ENCODE assay signal across 8 mouse cellular contexts in genomic region chr4:117551144-117552000, GRCm38 (mm10). TPM values are rescaled to one million over a fixed set of nuclear protein-coding genes. Genes with fewer than 3 reads are reported as not detected.
DNase-seq lines count a peak whose midpoint lies in the region; ATAC-seq and TF ChIP-seq lines count a peak whose summit lies in the region.

No protein-coding gene starts in this region.

- peaks cover 35% of the 10 kb centered on the region for H3K4me1 ChIP-seq in embryonic facial prominence, embryonic 13.5 days
- peaks cover 20% of the 10 kb centered on the region for H3K4me1 ChIP-seq in midbrain, embryonic 14.5 days (ENCODE audit: control insufficient read depth, insufficient read depth, low read length)

- H3K4me2 ChIP-seq in embryonic facial prominence, embryonic 13.5 days = peak overlapping the region; percentile 61
- H3K4me2 ChIP-seq in midbrain, embryonic 14.5 days (ENCODE audit: low read length) = peak overlapping the region; percentile 80

- TF ChIP-seq CTCF in layer of hippocampus, adult 2 months (conservative IDR thresholded peaks at IDR 0.05) = no peak

- 66% methylated on average over 8 of the region's 8 CpGs for WGBS in embryonic facial prominence, embryonic 13.5 days
- 74% methylated on average over 8 of the region's 8 CpGs for WGBS in midbrain, embryonic 14.5 days

- no peak for DNase-seq in layer of hippocampus, adult 2 months (ENCODE audit: low spot score in 2 of 2)
- no peak for DNase-seq in layer of hippocampus, adult 11-12 months (ENCODE audit: low spot score)
- DNase-seq in kidney, adult 9 months = peak; percentile 62
- DNase-seq in midbrain, embryonic 14.5 days = no peak
- no peak for DNase-seq in left cerebral cortex, adult 18-20 months (ENCODE audit: low spot score in 2 of 2)
- no peak for DNase-seq in adrenal gland, postnatal 10 days
- DNase-seq in thymus, postnatal 36 days = no peak

- no peak for ATAC-seq in embryonic facial prominence, embryonic 13.5 days (ENCODE audit: insufficient number of reproducible peaks, insufficient read depth, low FRiP score, low TSS enrichment, low read depth)
- ATAC-seq in midbrain, embryonic 14.5 days (ENCODE audit: low FRiP score, low TSS enrichment) = no peak

- peak overlapping the region; percentile 83 for H3K9ac ChIP-seq in embryonic facial prominence, embryonic 13.5 days
- H3K9ac ChIP-seq in midbrain, embryonic 14.5 days (replicated peaks; ENCODE audit: low read length) = peak overlapping the region; percentile 82; the same call in 1 of the 2 replicates

- H3K27ac ChIP-seq in layer of hippocampus, adult 2 months = peak overlapping the region; percentile 93
- H3K27ac ChIP-seq in embryonic facial prominence, embryonic 13.5 days = 0 out of 2 replicates have a peak overlapping the region, but pooled peaks have one; percentile 66
- no peak overlapping the region for H3K27ac ChIP-seq in midbrain, embryonic 14.5 days (replicated peaks; ENCODE audit: low read depth, low read length)

- peak overlapping the region; percentile 94 for H3K4me3 ChIP-seq in layer of hippocampus, adult 2 months
- H3K4me3 ChIP-seq in embryonic facial prominence, embryonic 13.5 days = peak overlapping the region; percentile 83
- peak overlapping the region; percentile 86 for H3K4me3 ChIP-seq in midbrain, embryonic 14.5 days (replicated peaks; ENCODE audit: low read depth, low read length)

- peaks cover 12% of the 10 kb centered on the region for H3K36me3 ChIP-seq in embryonic facial prominence, embryonic 13.5 days
- 0 out of 2 replicates have a peak, but pooled peaks cover 4% of the 10 kb centered on the region for H3K36me3 ChIP-seq in midbrain, embryonic 14.5 days (ENCODE audit: control insufficient read depth, insufficient read depth, low read length)

- H3K27me3 ChIP-seq in embryonic facial prominence, embryonic 13.5 days = no peaks in the 10 kb centered on the region
- no peaks in the 10 kb centered on the region for H3K27me3 ChIP-seq in midbrain, embryonic 14.5 days (ENCODE audit: control insufficient read depth, insufficient read depth, low read length)

- H3K9me3 ChIP-seq in embryonic facial prominence, embryonic 13.5 days = no peaks in the 10 kb centered on the region
- no peaks in the 10 kb centered on the region for H3K9me3 ChIP-seq in midbrain, embryonic 14.5 days (ENCODE audit: control insufficient read depth, low read length)

RNA-seq across cellular contexts. Expression of gene Eri3, which starts 1.2 kb away (rescaled TPM):
- total RNA-seq in layer of hippocampus, adult 2 months (2021) = 100 to 1,000 TPM; 194 to 211 TPM
- 166 and 168 TPM in 2 replicates for polyA plus RNA-seq in embryonic facial prominence, embryonic 13.5 days (2015; fragmentation: Nextera tagmentation; extraction: Ambion mirVana)
- 267 and 284 TPM in 2 replicates for polyA plus RNA-seq in midbrain, embryonic 14.5 days (2014; fragmentation: Nextera tagmentation; extraction: Ambion mirVana)
- total RNA-seq in left cerebral cortex, adult 18-20 months (2021) = 100 to 1,000 TPM; 211 to 231 TPM
- 10 to 100 TPM; 74.8 to 96.0 TPM for total RNA-seq in adrenal gland, postnatal 10 days (2021)

RNA-seq across cellular contexts. Expression of gene Rnf220, which starts 54.5 kb away (rescaled TPM):
- total RNA-seq in layer of hippocampus, adult 2 months (2021) = 100 to 1,000 TPM; 184 to 189 TPM
- polyA plus RNA-seq in embryonic facial prominence, embryonic 13.5 days (2015; fragmentation: Nextera tagmentation; extraction: Ambion mirVana) = 86.7 and 89.9 TPM in 2 replicates
- 103 and 110 TPM in 2 replicates for polyA plus RNA-seq in midbrain, embryonic 14.5 days (2014; fragmentation: Nextera tagmentation; extraction: Ambion mirVana)
- total RNA-seq in left cerebral cortex, adult 18-20 months (2021) = 100 to 1,000 TPM; 208 to 211 TPM
- 10 to 100 TPM; 67.8 to 72.4 TPM for total RNA-seq in adrenal gland, postnatal 10 days (2021)
